Mouse (Mus musculus) limb, embryonic 14.5 days (tissue): ENCODE results near the gene Cdh4. TPM values are rescaled to one million over a fixed set of nuclear protein-coding genes. Genes with fewer than 3 reads are reported as not detected.

Source experiments
- ATAC-seq: fragments of 200-750 bp; cut with Nextera tagmentation; 2 replicates; pipeline ENCODE4 v1.8.0; 2017; ENCODE audit warnings: low read depth, moderate number of reproducible peaks, moderate TSS enrichment; ENCODE audit not compliant: low FRiP score
- DNase-seq: peaks from one replicate; pipeline ENCODE4 v3.0.0-alpha.2; 2015; ENCODE audit warnings: low spot score
- H3K27ac ChIP-seq: fragments of 300-500 bp; sonication (generic); replicated peaks from 2 replicates; pipeline ENCODE4 v1.5.1; 2014; ENCODE audit warnings: low read depth, mild to moderate bottlenecking, low read length, moderate library complexity, mixed read lengths
- H3K27me3 ChIP-seq: fragments of 300-500 bp; sonication (generic); 2 replicates; pipeline ENCODE4 v1.6.1; 2014; ENCODE audit warnings: low read length, mixed read lengths; ENCODE audit not compliant: control insufficient read depth, insufficient read depth
- H3K36me3 ChIP-seq: fragments of 300-500 bp; sonication (generic); 2 replicates; pipeline ENCODE4 v1.6.1; 2014; ENCODE audit warnings: mild to moderate bottlenecking, low read length, moderate library complexity, mixed read lengths; ENCODE audit not compliant: control insufficient read depth, insufficient read depth
- H3K4me1 ChIP-seq: fragments of 300-500 bp; sonication (generic); 2 replicates; pipeline ENCODE4 v1.6.1; 2014; ENCODE audit warnings: antibody characterized with exemption, low read length, mixed read lengths; ENCODE audit not compliant: control insufficient read depth, insufficient read depth
- H3K4me2 ChIP-seq: fragments of 300-500 bp; sonication (generic); replicated peaks from 2 replicates; pipeline ENCODE4 v1.6.1; 2014; ENCODE audit warnings: low read depth, mild to moderate bottlenecking, low read length, moderate library complexity; ENCODE audit not compliant: severe bottlenecking
- H3K4me3 ChIP-seq: fragments of 300-500 bp; sonication (generic); replicated peaks from 2 replicates; pipeline ENCODE4 v1.5.1; 2014; ENCODE audit warnings: low read length
- H3K9ac ChIP-seq: fragments of 300-500 bp; sonication (generic); 2 replicates; pipeline ENCODE4 v1.6.1; 2014; ENCODE audit warnings: mild to moderate bottlenecking, low read depth, low read length, moderate library complexity; ENCODE audit not compliant: severe bottlenecking
- H3K9me3 ChIP-seq: fragments of 300-500 bp; sonication (generic); 2 replicates; pipeline ENCODE4 v1.6.1; 2016; ENCODE audit warnings: low read length; ENCODE audit not compliant: control insufficient read depth
- POLR2A ChIP-seq: fragments of 200-500 bp; IDR thresholded peaks from 2 replicates; pipeline ENCODE4 v1.8.0; 2012; ENCODE audit warnings: inconsistent platforms, mild to moderate bottlenecking, moderate library complexity, borderline replicate concordance; ENCODE audit not compliant: insufficient read depth, insufficient read length; ENCODE audit errors: extremely low read depth
- WGBS: fragments of 180-500 bp; shearing (Covaris S2); extraction: QIAGEN DNeasy Blood & Tissue Kit; methylation state at CpG from one replicate; pipeline ENCODE4 v1.1.7; 2014; 5-methylcytosine and 5-hydroxymethylcytosine counted together
- polyA plus RNA-seq, 2 experiments: library from polyadenylated mRNA; depleted of rRNA in 1 of 2; stranded (reverse) in 1 of 2; unstranded in 1 of 2; fragments of >200 nt; fragmentation: Nextera tagmentation in 1 of 2; extraction: Ambion mirVana in 1 of 2; gene quantifications; 2 replicates each; pipeline versions ENCODE4 v1.2.1 to v1.2.3; 2012 to 2014

Gene Cdh4
- polyA plus RNA-seq, 2 experiments: 7.5 to 9.0 TPM

- H3K4me1 ChIP-seq: peaks cover 42% of the 10 kb centered on the region
- ATAC-seq: no peak
- H3K27ac ChIP-seq: no peak overlapping the region
- no peak overlapping the region for H3K9ac ChIP-seq
- DNase-seq: no peak
- H3K4me3 ChIP-seq: no peak overlapping the region
- WGBS: 50% methylated on average over 7 of the region's 7 CpGs
- H3K9me3 ChIP-seq: no peaks in the 10 kb centered on the region
- no peaks in the 10 kb centered on the region for H3K36me3 ChIP-seq
- no peak overlapping the region for H3K4me2 ChIP-seq
- no peaks in the 10 kb centered on the region for H3K27me3 ChIP-seq
- TF ChIP-seq POLR2A: no peak
These were observed 393.3 kb downstream of the Cdh4 start for GRCm38 (mm10) chr2:179835570-179835969.

GRCm38 (mm10) chr2:179837186-179837585, 395.0 kb downstream of the Cdh4 start:
- 18% methylated on average over 10 of the region's 10 CpGs for WGBS
- Histone ChIP-seq H3K27ac (no peak overlapping the region), H3K4me1 (peaks cover 42% of the 10 kb centered on the region), H3K4me3 (no peak overlapping the region), H3K4me2 (no peak overlapping the region), H3K27me3 (no peaks in the 10 kb centered on the region), H3K9me3 (no peaks in the 10 kb centered on the region), H3K36me3 (no peaks in the 10 kb centered on the region), H3K9ac (no peak overlapping the region)
- DNase-seq (peak; percentile 56), ATAC-seq (no peak)
- no peak for TF ChIP-seq POLR2A

GRCm38 (mm10) chr2:179838036-179838435, 395.8 kb downstream of the Cdh4 start:
- DNase-seq: peak; percentile 21
- WGBS: 12% methylated on average over 7 of the region's 7 CpGs
- no peak for TF ChIP-seq POLR2A
- no peak overlapping the region for H3K4me3 ChIP-seq
- no peaks in the 10 kb centered on the region for H3K36me3 ChIP-seq
- no peaks in the 10 kb centered on the region for H3K27me3 ChIP-seq
- H3K27ac ChIP-seq: peak overlapping the region; percentile 23; the same call in 1 of the 2 replicates
- peak; percentile 63; the same call in 1 of the 2 replicates for ATAC-seq
- no peaks in the 10 kb centered on the region for H3K9me3 ChIP-seq
- peak overlapping the region; percentile 13; the same call in 1 of the 2 replicates for H3K4me2 ChIP-seq
- no peak overlapping the region for H3K9ac ChIP-seq
- H3K4me1 ChIP-seq: peaks cover 49% of the 10 kb centered on the region

- 77% methylated on average over 12 of the region's 12 CpGs for WGBS
- TF ChIP-seq POLR2A: no peak
- ATAC-seq (peak; percentile 42), DNase-seq (peak; percentile 46)
- Histone ChIP-seq H3K27ac (no peak overlapping the region), H3K27me3 (no peaks in the 10 kb centered on the region), H3K9ac (no peak overlapping the region), H3K4me3 (no peak overlapping the region), H3K36me3 (no peaks in the 10 kb centered on the region), H3K4me1 (peaks cover 19% of the 10 kb centered on the region), H3K9me3 (no peaks in the 10 kb centered on the region), H3K4me2 (no peak overlapping the region)
These were observed 400.6 kb downstream of the Cdh4 start for GRCm38 (mm10) chr2:179842610-179843389.

GRCm38 (mm10) chr2:179849732-179850131, 407.5 kb downstream of the Cdh4 start:
- WGBS: 56% methylated on average over 9 of the region's 9 CpGs
- TF ChIP-seq POLR2A: no peak
- H3K4me2 ChIP-seq: no peak overlapping the region

More at GRCm38 (mm10) chr2:179849732-179850131, 407.5 kb downstream of the Cdh4 start:
- Histone ChIP-seq H3K4me1 (peaks cover 3% of the 10 kb centered on the region; the same call in 1 of the 2 replicates), H3K36me3 (no peaks in the 10 kb centered on the region), H3K4me3 (no peak overlapping the region), H3K27me3 (no peaks in the 10 kb centered on the region), H3K9me3 (no peaks in the 10 kb centered on the region), H3K27ac (no peak overlapping the region), H3K9ac (no peak overlapping the region)
- ATAC-seq (no peak), DNase-seq (no peak)
